Mouse (Mus musculus): ENCODE measurements around the gene Macrod2.

DNA sequence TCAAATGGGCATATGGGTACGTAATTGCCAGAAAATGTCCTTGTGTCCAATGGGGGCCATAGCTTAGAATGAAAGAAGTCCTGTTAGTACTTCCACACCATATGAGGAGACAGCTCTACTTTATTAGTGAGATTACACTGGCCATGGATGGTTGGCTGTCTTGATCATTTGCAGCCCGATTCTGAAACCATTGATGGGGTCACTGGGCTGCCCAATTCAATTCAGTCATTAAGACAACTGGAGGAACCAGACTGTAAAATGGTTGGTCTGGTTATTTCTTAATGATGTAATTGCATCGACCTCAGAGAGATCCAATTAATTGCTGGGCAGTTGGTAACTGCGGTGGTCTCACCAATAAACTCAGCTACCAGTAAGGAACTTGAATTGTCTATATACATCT, 1734.1 kb downstream of the Macrod2 start:
- TF ChIP-seq POLR2A (IDR thresholded peaks at IDR 0.05; ENCODE audit: low read depth, low read length) = no peak
- TF ChIP-seq CTCF (IDR thresholded peaks at IDR 0.05; ENCODE audit: extremely low read depth, insufficient read length, insufficient replicate concordance, low read depth, low read length) = no peak
